Mouse (Mus musculus) CD4-positive helper T cell, adult 2 months (primary cell): ENCODE data around the gene Pusl1.
A peak's percentile ranks its signal among the peaks of the same experiment; 100 is the strongest.

Experiments
- DNase-seq: peaks from one replicate; pipeline ENCODE4 v3.0.0-alpha.2; 2012; ENCODE audit warnings: low read depth, missing footprints, low spot score

Gene Pusl1

GRCm38 (mm10) chr4:155887674-155888073, 3.9 kb downstream of the Pusl1 start:
- no peak for DNase-seq

- DNase-seq, result no peak
Measured at GRCm38 (mm10) chr4:155886330-155886729, 5.3 kb downstream of the Pusl1 start.

- no peak for DNase-seq
Measured at GRCm38 (mm10) chr4:155883587-155883986, 8.0 kb downstream of the Pusl1 start.

GRCm38 (mm10) chr4:155871404-155871803, 20.2 kb downstream of the Pusl1 start:
- no peak for DNase-seq

- DNase-seq, result peak; percentile 96
Measured at GRCm38 (mm10) chr4:155869317-155870033, 22.1 kb downstream of the Pusl1 start, which contains the start of the genes Cptp and Ints11. Gene Cptp (minus strand): TSS chr4:155869440. Gene Ints11 (plus strand): TSS chr4:155869546.

GRCm38 (mm10) chr4:155868614-155869298, 22.8 kb downstream of the Pusl1 start:
- no peak for DNase-seq

GRCm38 (mm10) chr4:155863001-155863400, 28.6 kb downstream of the Pusl1 start, which contains the start of gene Tas1r3:
Gene Tas1r3 (minus strand): TSS chr4:155863362.
- DNase-seq, result no peak

GRCm38 (mm10) chr4:155861787-155862186, 29.8 kb downstream of the Pusl1 start:
- no peak for DNase-seq

- DNase-seq, result no peak
Measured at GRCm38 (mm10) chr4:155859318-155859717, 32.3 kb downstream of the Pusl1 start.

- no peak for DNase-seq
Measured at GRCm38 (mm10) chr4:155856881-155857280, 34.7 kb downstream of the Pusl1 start.

GRCm38 (mm10) chr4:155856071-155856470, 35.5 kb downstream of the Pusl1 start:
- no peak for DNase-seq

GRCm38 (mm10) chr4:155854991-155855390, 36.6 kb downstream of the Pusl1 start:
- no peak for DNase-seq

- no peak for DNase-seq
Measured at GRCm38 (mm10) chr4:155853421-155853820, 38.2 kb downstream of the Pusl1 start.

GRCm38 (mm10) chr4:155851951-155852411, 39.6 kb downstream of the Pusl1 start:
- no peak for DNase-seq

- DNase-seq, result no peak
Measured at GRCm38 (mm10) chr4:155851368-155851767, 40.2 kb downstream of the Pusl1 start.

- DNase-seq, result no peak
Measured at GRCm38 (mm10) chr4:155849792-155850451, 41.7 kb downstream of the Pusl1 start.

GRCm38 (mm10) chr4:155849391-155849790, 42.2 kb downstream of the Pusl1 start:
- DNase-seq, result no peak

GRCm38 (mm10) chr4:155848434-155849095, 43.0 kb downstream of the Pusl1 start:
- no peak for DNase-seq

- DNase-seq, result peak; percentile 54
Measured at GRCm38 (mm10) chr4:155847591-155848352, 43.8 kb downstream of the Pusl1 start.

GRCm38 (mm10) chr4:155846871-155847578, 44.6 kb downstream of the Pusl1 start, which contains the start of gene Dvl1:
Gene Dvl1 (plus strand): TSS chr4:155847402.
- peak; percentile 93 for DNase-seq
